28 mouse cellular contexts compared by ENCODE assay signal in genomic region chr1:161199856-161200255, GRCm38 (mm10). TPM values are rescaled to one million over a fixed set of nuclear protein-coding genes. Genes with fewer than 3 reads are reported as not detected.
"Had no signal": no experiment of that assay in that cellular context is flagged by ENCODE, and none has a peak within 500 bp of the region (broad histone marks: within the 10 kb centered on the region; RNA-seq: fewer than 3 reads in every experiment).

No protein-coding gene starts in this region.

- H3K4me2 ChIP-seq: limb, embryonic 13.5 days; liver, embryonic 12.5 days; liver, embryonic 15.5 days; lung, embryonic 15.5 days; midbrain, embryonic 12.5 days; neural tube, embryonic 13.5 days; stomach, embryonic 15.5 days had no signal

- DNase-seq: kidney, adult 2 months; kidney, postnatal 14 days; kidney, postnatal 4 days; liver; lung, adult 18-20 months; lung, postnatal 10 days; lung, postnatal 36 days; right cerebral cortex, postnatal 14 days; right cerebral cortex, postnatal 4 days; thymus, postnatal 25 days had no signal

- H3K4me3 ChIP-seq: limb, embryonic 10.5 days; limb, embryonic 13.5 days; liver, embryonic 12.5 days; liver, embryonic 15.5 days; lung, embryonic 15.5 days; midbrain, embryonic 12.5 days; myocyte; neural tube, embryonic 13.5 days; stomach, embryonic 15.5 days had no signal

- H3K9ac ChIP-seq: limb, embryonic 13.5 days; liver, embryonic 12.5 days; liver, embryonic 15.5 days; lung, embryonic 15.5 days; midbrain, embryonic 12.5 days; neural tube, embryonic 13.5 days; stomach, embryonic 15.5 days had no signal

- H3K4me1 ChIP-seq: stomach, embryonic 15.5 days had no signal

- H3K36me3 ChIP-seq: limb, embryonic 10.5 days; limb, embryonic 13.5 days; liver, embryonic 12.5 days; liver, embryonic 15.5 days; lung, embryonic 15.5 days; midbrain, embryonic 12.5 days; neural tube, embryonic 13.5 days; stomach, embryonic 15.5 days had no signal

- ATAC-seq: intestine, postnatal 0 days; liver, embryonic 12.5 days; midbrain, embryonic 16.5 days had no signal

- H3K9me3 ChIP-seq: limb, embryonic 10.5 days; limb, embryonic 13.5 days; liver, embryonic 12.5 days; liver, embryonic 15.5 days; lung, embryonic 15.5 days; midbrain, embryonic 12.5 days; neural tube, embryonic 13.5 days; stomach, embryonic 15.5 days had no signal

- H3K27me3 ChIP-seq: limb, embryonic 13.5 days; liver, embryonic 12.5 days; lung, embryonic 15.5 days; neural tube, embryonic 13.5 days; stomach, embryonic 15.5 days had no signal

- H3K27ac ChIP-seq: limb, embryonic 10.5 days; limb, embryonic 13.5 days; liver, embryonic 12.5 days; liver, embryonic 15.5 days; lung, embryonic 15.5 days; midbrain, embryonic 12.5 days; neural tube, embryonic 13.5 days; stomach, embryonic 15.5 days had no signal

RNA-seq across cellular contexts. Expression of gene Tex50, which starts 40.7 kb away (rescaled TPM):
- total RNA-seq: layer of hippocampus, adult 18-20 months; layer of hippocampus, postnatal 25 days; left cerebral cortex, adult 18-20 months; left cerebral cortex, postnatal 25 days; neutrophil, adult 5-6 weeks had no signal
- polyA plus RNA-seq: intestine, postnatal 0 days; kidney, adult 2 months; liver, embryonic 12.5 days; liver, embryonic 15.5 days; lung, embryonic 15.5 days; myocyte; stomach, embryonic 15.5 days; thymus, postnatal 0 days had no signal

RNA-seq across cellular contexts. Expression of gene Ankrd45, which starts 57.4 kb away (rescaled TPM):
- total RNA-seq: monocyte, adult 5-6 weeks; neutrophil, adult 5-6 weeks had no signal
- polyA plus RNA-seq: liver, embryonic 12.5 days had no signal
